Mouse (Mus musculus) liver, embryonic 16.5 days (tissue): ENCODE data around the gene Shroom4. TPM values are rescaled to one million over a fixed set of nuclear protein-coding genes. Genes with fewer than 3 reads are reported as not detected.
"Not testable (repeated sequence)": the region's sequence is repeated elsewhere in the genome, so short reads cannot be mapped to it uniquely, and the experiment has no call there.

Experiments
- ATAC-seq: fragments of 200-750 bp; cut with Nextera tagmentation; 2 replicates; pipeline ENCODE4 v1.8.0; 2017; ENCODE audit warnings: low read depth, mild to moderate bottlenecking, moderate number of reproducible peaks, moderate library complexity
- H3K27ac ChIP-seq: fragments of 300-500 bp; sonication (generic); 2 replicates; pipeline ENCODE4 v1.5.1; 2014; ENCODE audit warnings: mild to moderate bottlenecking, low read length
- H3K27me3 ChIP-seq: fragments of 300-500 bp; sonication (generic); 2 replicates; pipeline ENCODE4 v1.6.1; 2014; ENCODE audit warnings: low read depth, low read length, mixed read lengths; ENCODE audit not compliant: control insufficient read depth, insufficient read depth
- H3K36me3 ChIP-seq: fragments of 300-500 bp; sonication (generic); 2 replicates; pipeline ENCODE4 v1.6.1; 2014; ENCODE audit warnings: mild to moderate bottlenecking; ENCODE audit not compliant: control insufficient read depth, insufficient read depth
- H3K4me1 ChIP-seq: fragments of 300-500 bp; sonication (generic); 2 replicates; pipeline ENCODE4 v1.6.1; 2014; ENCODE audit warnings: low read depth, low read length, mixed read lengths; ENCODE audit not compliant: control insufficient read depth
- H3K4me2 ChIP-seq: fragments of 300-500 bp; sonication (generic); 2 replicates; pipeline ENCODE4 v1.6.1; 2014; ENCODE audit warnings: low read depth, low read length, mixed read lengths
- H3K4me3 ChIP-seq: fragments of 300-500 bp; sonication (generic); 2 replicates; pipeline ENCODE4 v1.5.1; 2014; ENCODE audit warnings: low read depth, mild to moderate bottlenecking, low read length
- H3K9ac ChIP-seq: fragments of 300-500 bp; sonication (generic); 2 replicates; pipeline ENCODE4 v1.6.1; 2014; ENCODE audit warnings: low read depth, low read length
- H3K9me3 ChIP-seq: fragments of 300-500 bp; sonication (generic); replicated peaks from 2 replicates; pipeline ENCODE4 v1.6.1; 2016; ENCODE audit warnings: low read length; ENCODE audit not compliant: control insufficient read depth
- WGBS: fragments of 180-500 bp; shearing (Covaris S2); extraction: QIAGEN DNeasy Blood & Tissue Kit; methylation state at CpG from one replicate; pipeline ENCODE4 v1.1.7; 2014; ENCODE audit not compliant: insufficient replicate concordance; 5-methylcytosine and 5-hydroxymethylcytosine counted together
- polyA plus RNA-seq: library from polyadenylated mRNA; unstranded; fragments of >200 nt; fragmentation: Nextera tagmentation; extraction: Ambion mirVana; gene quantifications from 2 replicates; pipeline ENCODE4 v1.2.1, GENCODE M21; 2015

The Shroom4 gene
- polyA plus RNA-seq, 1 experiment from 2014 or later = 0.28 TPM

DNA sequence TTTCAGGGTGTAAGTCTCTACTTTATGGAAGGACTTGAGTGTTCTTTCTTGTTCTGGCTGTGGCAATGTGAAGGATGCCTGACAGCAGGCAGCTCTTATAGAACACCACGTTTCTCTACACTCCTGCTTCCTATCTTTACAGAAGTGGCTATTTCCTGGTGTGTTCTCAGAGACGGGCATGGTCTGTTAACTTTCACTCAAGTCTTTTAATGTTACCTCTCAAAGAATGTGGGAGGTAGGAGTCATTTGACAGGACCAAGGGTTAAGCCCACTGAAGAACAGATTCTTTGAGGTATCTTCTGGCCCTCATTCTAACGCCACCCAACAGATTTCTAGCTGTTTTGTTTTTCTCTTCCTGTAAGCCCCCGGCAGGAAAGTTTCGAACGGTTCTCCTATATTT lies 9.5 kb downstream of the Shroom4 start:
- no peaks in the 10 kb centered on the region for H3K27me3 ChIP-seq
- no peak overlapping the region for H3K27ac ChIP-seq
- H3K9ac ChIP-seq = no peak overlapping the region
- H3K4me3 ChIP-seq = no peak overlapping the region
- no peaks in the 10 kb centered on the region for H3K9me3 ChIP-seq
- WGBS = 34% methylated on average over 6 of the region's 6 CpGs
- H3K4me1 ChIP-seq = no peaks in the 10 kb centered on the region
- H3K36me3 ChIP-seq = no peaks in the 10 kb centered on the region
- ATAC-seq = no peak
- no peak overlapping the region for H3K4me2 ChIP-seq

DNA sequence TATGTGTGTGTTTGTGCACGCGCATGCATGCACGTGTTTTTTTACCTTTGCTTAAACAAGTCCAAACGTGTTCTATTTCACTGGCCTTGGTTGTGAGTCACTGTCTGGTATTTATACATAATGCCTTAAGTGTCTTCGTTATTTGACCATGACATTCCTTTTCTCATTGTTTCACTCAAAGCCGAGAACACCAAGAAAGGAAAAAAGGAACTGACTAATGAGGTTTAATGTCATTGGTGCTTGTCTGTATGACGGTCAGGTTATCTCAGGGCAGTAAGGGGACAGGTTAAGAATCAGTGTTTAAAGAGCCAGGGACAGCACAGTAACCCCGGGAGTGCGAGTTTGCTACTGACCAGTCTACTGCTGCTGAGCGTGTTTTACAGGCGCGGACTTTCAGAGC lies 15.8 kb downstream of the Shroom4 start:
- Histone ChIP-seq H3K27me3 (no peaks in the 10 kb centered on the region), H3K9ac (no peak overlapping the region), H3K27ac (no peak overlapping the region), H3K4me2 (no peak overlapping the region), H3K36me3 (no peaks in the 10 kb centered on the region), H3K4me3 (no peak overlapping the region), H3K9me3 (no peaks in the 10 kb centered on the region), H3K4me1 (no peaks in the 10 kb centered on the region)
- 76% methylated on average over 12 of the region's 12 CpGs for WGBS
- no peak for ATAC-seq

DNA sequence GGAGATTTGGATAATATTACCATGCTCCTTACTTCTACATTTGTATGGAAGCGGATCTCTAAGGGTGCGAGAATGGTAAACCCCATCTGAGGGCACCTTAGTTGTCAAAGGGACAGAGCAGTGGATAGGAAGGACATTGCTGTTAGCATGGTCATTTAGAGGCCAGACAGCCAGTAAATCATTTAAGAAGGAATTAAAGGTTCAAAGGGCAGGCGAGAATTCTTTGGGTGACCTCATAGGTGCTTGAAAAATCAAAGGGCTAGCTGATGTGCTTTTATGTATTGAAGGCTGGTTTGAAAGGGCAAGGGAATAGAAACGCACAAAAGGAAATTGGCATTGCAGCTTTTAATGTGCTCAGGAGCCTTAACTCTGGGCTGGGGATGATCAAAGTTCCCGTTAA lies 16.3 kb downstream of the Shroom4 start:
- Histone ChIP-seq H3K4me2 (no peak overlapping the region), H3K4me1 (no peaks in the 10 kb centered on the region), H3K4me3 (no peak overlapping the region), H3K27me3 (no peaks in the 10 kb centered on the region), H3K9ac (no peak overlapping the region), H3K9me3 (no peaks in the 10 kb centered on the region), H3K36me3 (no peaks in the 10 kb centered on the region), H3K27ac (no peak overlapping the region)
- ATAC-seq = no peak
- WGBS = 63% methylated on average over 5 of the region's 5 CpGs

DNA sequence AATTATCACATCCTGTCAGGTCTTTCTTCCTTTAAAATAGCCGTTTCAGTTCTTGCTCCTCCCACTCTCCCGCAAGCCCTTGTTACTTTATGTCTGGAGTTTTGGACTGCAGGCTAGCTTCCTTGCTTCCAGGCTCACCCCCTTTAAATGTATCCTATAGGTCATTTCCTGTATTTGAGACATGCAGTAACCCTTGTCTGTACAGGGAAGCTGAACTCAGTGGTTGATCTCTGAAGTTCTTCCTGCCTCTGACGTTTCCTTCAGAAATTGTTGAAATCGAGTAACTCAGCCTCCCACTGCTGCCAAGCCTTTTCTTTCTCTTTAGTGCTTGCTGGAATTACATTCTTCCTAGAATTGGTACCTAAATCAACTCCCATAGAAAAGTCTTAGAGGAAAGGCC lies 18.5 kb downstream of the Shroom4 start:
- Histone ChIP-seq H3K36me3 (no peaks in the 10 kb centered on the region), H3K4me3 (no peak overlapping the region), H3K27ac (no peak overlapping the region), H3K9ac (no peak overlapping the region), H3K4me1 (no peaks in the 10 kb centered on the region), H3K27me3 (no peaks in the 10 kb centered on the region), H3K9me3 (no peaks in the 10 kb centered on the region), H3K4me2 (no peak overlapping the region)
- WGBS = 20% methylated on average over 4 of the region's 4 CpGs
- no peak for ATAC-seq

DNA sequence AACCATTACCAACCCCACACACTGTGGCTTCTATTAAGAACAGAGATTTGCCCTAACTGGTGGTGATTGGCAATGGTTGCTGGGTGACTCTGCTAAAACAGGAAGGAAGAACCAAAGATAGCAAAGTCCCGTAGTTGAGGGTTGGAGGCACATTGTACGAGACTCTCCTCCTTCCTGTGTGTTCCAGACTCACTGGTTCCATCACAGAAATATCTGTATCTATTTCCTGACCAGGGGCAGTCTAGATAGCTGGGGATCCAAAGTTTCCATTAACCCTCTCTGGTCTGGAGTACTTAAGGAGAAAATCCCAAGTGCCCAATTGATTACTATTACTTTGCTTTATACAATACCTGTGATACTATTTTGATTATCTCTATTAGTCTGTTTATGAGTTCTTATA lies 35.6 kb downstream of the Shroom4 start:
- ATAC-seq = no peak
- H3K9me3 ChIP-seq = no peaks in the 10 kb centered on the region
- H3K4me1 ChIP-seq = no peaks in the 10 kb centered on the region
- H3K4me3 ChIP-seq = no peak overlapping the region
- no peak overlapping the region for H3K27ac ChIP-seq
- 18% methylated on average over 2 of the region's 2 CpGs for WGBS
- H3K9ac ChIP-seq = no peak overlapping the region
- H3K4me2 ChIP-seq = no peak overlapping the region
- H3K36me3 ChIP-seq = no peaks in the 10 kb centered on the region
- no peaks in the 10 kb centered on the region for H3K27me3 ChIP-seq

DNA sequence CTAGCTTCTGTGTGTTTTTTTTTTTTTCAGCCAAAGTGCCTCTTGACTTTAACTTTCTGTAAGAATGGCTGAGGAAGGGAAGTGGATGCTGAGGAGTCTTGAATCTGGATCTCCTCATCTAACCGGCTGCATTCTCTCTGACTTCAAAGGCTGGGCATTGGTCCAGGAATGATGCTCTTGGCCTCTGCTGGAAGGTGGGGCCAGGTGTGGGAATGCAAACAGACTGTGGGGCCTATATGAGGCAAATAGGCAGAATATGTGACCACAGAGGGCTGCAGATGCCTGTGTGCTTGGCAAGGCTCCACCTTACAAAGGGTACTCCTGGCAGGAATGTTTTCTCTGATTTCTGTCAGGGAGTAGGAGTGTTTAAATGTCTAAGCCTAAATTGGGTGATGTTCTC lies 46.8 kb downstream of the Shroom4 start:
- no peak overlapping the region for H3K9ac ChIP-seq
- no peaks in the 10 kb centered on the region for H3K27me3 ChIP-seq
- no peak overlapping the region for H3K4me3 ChIP-seq
- no peak for ATAC-seq
- no peaks in the 10 kb centered on the region for H3K36me3 ChIP-seq
- no peak overlapping the region for H3K4me2 ChIP-seq
- 52% methylated on average over 1 of the region's 1 CpGs for WGBS
- no peaks in the 10 kb centered on the region for H3K9me3 ChIP-seq
- no peak overlapping the region for H3K27ac ChIP-seq
- no peaks in the 10 kb centered on the region for H3K4me1 ChIP-seq

DNA sequence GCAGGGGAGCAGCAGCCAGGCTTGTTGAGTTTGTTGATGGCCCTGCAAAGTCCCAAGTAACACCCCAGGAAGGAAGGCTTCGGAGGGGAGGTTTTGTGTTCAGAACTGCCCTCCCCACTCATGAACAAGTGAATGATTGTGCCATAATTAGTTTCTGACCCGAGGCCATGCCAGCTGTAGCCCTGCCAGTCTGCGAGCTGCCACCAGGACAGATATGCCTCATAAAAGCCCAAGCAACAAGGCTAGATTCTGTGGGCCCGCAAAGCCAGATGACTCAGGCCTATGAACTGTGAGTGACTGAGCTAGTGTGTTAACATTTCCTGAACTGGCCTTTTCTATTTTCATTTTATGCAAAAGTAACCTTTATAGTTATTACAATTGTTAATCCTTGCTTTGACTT lies 48.3 kb downstream of the Shroom4 start:
- Histone ChIP-seq H3K9me3 (no peaks in the 10 kb centered on the region), H3K4me2 (no peak overlapping the region), H3K36me3 (no peaks in the 10 kb centered on the region), H3K27ac (no peak overlapping the region), H3K27me3 (no peaks in the 10 kb centered on the region), H3K9ac (no peak overlapping the region), H3K4me3 (no peak overlapping the region), H3K4me1 (no peaks in the 10 kb centered on the region)
- WGBS = 59% methylated on average over 4 of the region's 4 CpGs
- no peak for ATAC-seq

DNA sequence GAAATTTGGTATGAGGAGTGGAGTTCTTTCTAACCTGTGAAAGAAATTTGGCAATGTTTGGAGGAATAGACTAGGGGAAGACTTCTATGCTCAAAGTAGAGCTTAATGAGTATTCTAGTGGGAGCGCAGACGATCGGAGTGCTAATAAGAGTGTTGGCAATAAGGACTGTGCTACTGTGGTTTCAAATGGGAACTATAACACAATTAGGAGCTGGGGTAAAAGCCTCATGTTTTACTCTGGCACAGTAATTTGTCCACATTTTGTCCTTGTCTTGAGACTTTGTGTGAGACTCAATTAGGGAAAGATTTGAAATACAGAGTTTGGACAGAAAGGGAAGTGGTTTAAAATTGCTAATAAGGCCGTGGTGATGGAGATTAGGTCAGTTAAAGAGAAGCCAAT lies 53.6 kb downstream of the Shroom4 start:
- 67% methylated on average over 4 of the region's 4 CpGs for WGBS

DNA sequence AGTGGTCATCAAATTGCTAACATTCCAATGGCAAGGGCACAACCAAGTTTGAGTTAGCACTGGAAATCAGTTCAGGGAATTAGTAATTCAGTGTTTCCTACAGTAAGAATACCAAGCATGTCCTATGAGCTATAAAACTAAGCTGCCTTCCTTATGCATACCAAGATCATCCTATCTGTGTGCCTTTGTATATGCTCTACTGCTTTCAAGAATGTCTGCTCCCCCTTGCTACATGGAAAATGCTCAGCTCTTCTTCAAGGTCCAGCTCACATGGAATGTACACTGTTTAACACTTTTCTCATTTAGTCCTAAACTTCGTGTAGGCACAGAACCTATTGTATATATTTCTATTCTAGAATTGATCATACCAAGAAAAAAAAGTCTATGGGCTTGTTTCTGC lies 69.6 kb downstream of the Shroom4 start:
- not testable (repeated sequence) for H3K27me3 ChIP-seq, H3K27ac ChIP-seq, H3K9ac ChIP-seq, H3K9me3 ChIP-seq, H3K4me2 ChIP-seq, ATAC-seq, H3K36me3 ChIP-seq, H3K4me3 ChIP-seq, H3K4me1 ChIP-seq
- WGBS = no CpG with 5 or more reads among the region's 1 CpGs

More for the DNA sequence above, 53.6 kb downstream of the Shroom4 start:
- Histone ChIP-seq H3K36me3 (no peaks in the 10 kb centered on the region), H3K4me3 (no peak overlapping the region), H3K27ac (no peak overlapping the region), H3K9me3 (no peaks in the 10 kb centered on the region), H3K4me2 (no peak overlapping the region), H3K9ac (no peak overlapping the region), H3K27me3 (no peaks in the 10 kb centered on the region), H3K4me1 (no peaks in the 10 kb centered on the region)
- no peak for ATAC-seq

DNA sequence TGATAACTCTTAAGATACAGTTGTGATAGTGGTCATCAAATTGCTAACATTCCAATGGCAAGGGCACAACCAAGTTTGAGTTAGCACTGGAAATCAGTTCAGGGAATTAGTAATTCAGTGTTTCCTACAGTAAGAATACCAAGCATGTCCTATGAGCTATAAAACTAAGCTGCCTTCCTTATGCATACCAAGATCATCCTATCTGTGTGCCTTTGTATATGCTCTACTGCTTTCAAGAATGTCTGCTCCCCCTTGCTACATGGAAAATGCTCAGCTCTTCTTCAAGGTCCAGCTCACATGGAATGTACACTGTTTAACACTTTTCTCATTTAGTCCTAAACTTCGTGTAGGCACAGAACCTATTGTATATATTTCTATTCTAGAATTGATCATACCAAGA lies 72.9 kb downstream of the Shroom4 start:
- not testable (repeated sequence) for H3K4me3 ChIP-seq, H3K9ac ChIP-seq, H3K27ac ChIP-seq, H3K4me2 ChIP-seq, H3K4me1 ChIP-seq, H3K27me3 ChIP-seq, H3K9me3 ChIP-seq, H3K36me3 ChIP-seq, ATAC-seq
- no CpG with 5 or more reads among the region's 1 CpGs for WGBS
